Mouse (Mus musculus) heart, embryonic 10.5 days (tissue): ENCODE results near the gene Amph. TPM values are rescaled to one million over a fixed set of nuclear protein-coding genes. Genes with fewer than 3 reads are reported as not detected.
"Not testable (repeated sequence)": the region's sequence is repeated elsewhere in the genome, so short reads cannot be mapped to it uniquely, and the experiment has no call there.

Experiments used
- DNase-seq: peaks from one replicate; pipeline ENCODE4 v3.0.0-alpha.2; 2017; ENCODE audit warnings: low spot score
- H3K27ac ChIP-seq: fragments of 300-500 bp; sonication (generic); 2 replicates; pipeline ENCODE4 v1.5.1; 2016; ENCODE audit warnings: mild to moderate bottlenecking
- H3K27me3 ChIP-seq: fragments of 300-500 bp; sonication (generic); 2 replicates; pipeline ENCODE4 v1.6.1; 2016; ENCODE audit warnings: mild to moderate bottlenecking; ENCODE audit not compliant: poor library complexity, insufficient read depth, severe bottlenecking
- H3K36me3 ChIP-seq: fragments of 300-500 bp; sonication (generic); 2 replicates; pipeline ENCODE4 v1.6.1; 2016; ENCODE audit warnings: mild to moderate bottlenecking, moderate library complexity
- H3K4me1 ChIP-seq: fragments of 300-500 bp; sonication (generic); 2 replicates; pipeline ENCODE4 v1.6.1; 2016; ENCODE audit warnings: mild to moderate bottlenecking
- H3K4me3 ChIP-seq: fragments of 300-500 bp; sonication (generic); 2 replicates; pipeline ENCODE4 v1.5.1; 2016; ENCODE audit warnings: mild to moderate bottlenecking, moderate library complexity
- H3K9me3 ChIP-seq: fragments of 300-500 bp; sonication (generic); 2 replicates; pipeline ENCODE4 v1.6.1; 2016; ENCODE audit warnings: mild to moderate bottlenecking, moderate library complexity
- WGBS: fragments of 180-500 bp; shearing (Covaris S2); methylation state at CpG from one replicate; pipeline ENCODE4 v1.1.7; 2016; 5-methylcytosine and 5-hydroxymethylcytosine counted together
- polyA plus RNA-seq: library from polyadenylated mRNA; unstranded; fragments of >200 nt; fragmentation: Nextera tagmentation; extraction: Ambion mirVana; gene quantifications from 2 replicates; pipeline ENCODE4 v1.2.1, GENCODE M21; 2016

Amph gene
- 2.7 and 5.3 TPM in 2 replicates for polyA plus RNA-seq

GRCm38 (mm10) chr13:18948171-18949028 lies at the start of gene Amph:
Amph (plus strand) TSS chr13:18948205.
- Histone ChIP-seq H3K4me3 (peak within 1 kb of the TSS; percentile 80), H3K4me1 (peaks cover 14% of the 10 kb centered on the region), H3K27ac (peak within 1 kb of the TSS; percentile 69), H3K36me3 (no peaks in the 10 kb centered on the region), H3K9me3 (no peaks in the 10 kb centered on the region), H3K27me3 (0 out of 2 replicates have a peak, but pooled peaks cover 7% of the 10 kb centered on the region)
- under 1% methylated on average over 70 of the region's 70 CpGs for WGBS
- peak; percentile 89 for DNase-seq

DNA sequence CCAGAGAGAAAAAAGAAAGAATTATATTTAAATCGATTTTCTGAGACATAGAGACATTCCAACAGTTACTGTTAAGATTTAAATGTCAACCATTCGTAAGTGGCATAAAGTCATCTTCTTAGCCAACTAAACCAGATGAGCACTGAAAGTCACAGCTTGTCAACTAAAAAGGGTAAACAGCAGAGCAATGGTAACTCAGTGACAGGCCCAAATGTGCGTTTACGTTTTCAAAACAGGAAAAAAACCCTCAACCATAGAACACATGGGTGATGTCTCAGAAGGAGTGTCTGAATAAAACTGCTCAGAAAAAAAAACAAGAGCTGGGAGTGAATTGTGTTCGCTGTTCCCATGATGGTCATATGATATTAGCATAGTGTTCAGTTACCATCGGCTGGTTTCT lies 44.4 kb upstream of the Amph start:
- no peak overlapping the region for H3K27ac ChIP-seq
- WGBS = 86% methylated on average over 6 of the region's 6 CpGs
- DNase-seq = no peak
- H3K36me3 ChIP-seq = no peaks in the 10 kb centered on the region
- H3K27me3 ChIP-seq = no peaks in the 10 kb centered on the region
- H3K4me3 ChIP-seq = no peak overlapping the region
- no peaks in the 10 kb centered on the region for H3K9me3 ChIP-seq
- no peaks in the 10 kb centered on the region for H3K4me1 ChIP-seq

GRCm38 (mm10) chr13:18914774-18915173 lies 33.2 kb upstream of the Amph start:
- no peaks in the 10 kb centered on the region for H3K4me1 ChIP-seq
- no peaks in the 10 kb centered on the region for H3K9me3 ChIP-seq
- no peak for DNase-seq
- no peaks in the 10 kb centered on the region for H3K36me3 ChIP-seq
- 75% methylated on average over 4 of the region's 4 CpGs for WGBS
- H3K27ac ChIP-seq = no peak overlapping the region
- no peak overlapping the region for H3K4me3 ChIP-seq
- no peaks in the 10 kb centered on the region for H3K27me3 ChIP-seq

DNA sequence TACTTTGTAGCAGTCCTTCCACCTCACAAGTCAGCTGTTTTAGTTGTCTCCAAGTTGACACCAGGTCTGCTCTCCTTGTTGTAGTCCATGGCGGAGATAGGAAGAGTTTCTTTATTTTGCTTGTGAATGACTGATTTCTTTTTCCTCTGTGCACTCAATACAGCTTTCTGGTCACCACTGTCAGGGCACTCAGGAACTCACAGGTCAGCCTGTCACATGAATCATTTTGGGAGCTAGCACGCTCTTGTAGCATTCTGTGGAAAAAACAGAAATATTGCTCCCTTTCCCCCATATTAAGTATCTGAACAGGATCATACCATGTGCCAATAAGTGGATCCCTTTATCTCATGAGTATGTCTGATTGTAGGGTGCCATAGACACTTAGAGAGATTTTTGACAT lies 14.8 kb upstream of the Amph start:
- H3K27ac ChIP-seq, H3K4me3 ChIP-seq, H3K4me1 ChIP-seq, H3K9me3 ChIP-seq, H3K36me3 ChIP-seq, DNase-seq, H3K27me3 ChIP-seq: not testable (repeated sequence)
- WGBS = 64% methylated on average over 1 of the region's 2 CpGs

DNA sequence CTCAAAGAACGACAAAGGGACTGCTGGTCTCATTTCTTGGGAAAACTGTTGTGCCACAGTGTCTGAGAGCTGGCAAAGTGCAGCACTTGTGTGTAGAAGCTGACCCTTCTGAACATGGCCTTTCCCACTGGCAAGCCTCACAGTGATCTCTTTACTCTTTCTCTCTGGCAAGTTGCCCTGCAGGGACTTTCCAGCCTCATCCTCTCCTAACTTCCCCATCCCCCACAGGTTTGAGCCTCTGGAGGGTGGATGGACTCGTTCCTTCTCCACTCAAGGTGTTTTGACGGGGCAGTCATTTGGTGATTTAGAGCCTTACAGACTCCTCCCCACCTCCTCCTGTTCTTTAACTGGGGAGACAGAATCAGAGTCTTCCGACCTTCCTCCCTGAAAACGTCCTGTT lies 319 bp upstream of the Amph start:
- Histone ChIP-seq H3K9me3 (no peaks in the 10 kb centered on the region), H3K27ac (no peak overlapping the region), H3K27me3 (0 out of 2 replicates have a peak, but pooled peaks cover 7% of the 10 kb centered on the region), H3K4me1 (peaks cover 14% of the 10 kb centered on the region), H3K4me3 (peak overlapping the region; percentile 80), H3K36me3 (no peaks in the 10 kb centered on the region)
- DNase-seq = no peak
- WGBS = 15% methylated on average over 5 of the region's 5 CpGs

- Histone ChIP-seq H3K4me1 (peaks cover 14% of the 10 kb centered on the region), H3K4me3 (peak overlapping the region; percentile 80), H3K27ac (no peak overlapping the region), H3K27me3 (0 out of 2 replicates have a peak, but pooled peaks cover 7% of the 10 kb centered on the region), H3K9me3 (no peaks in the 10 kb centered on the region), H3K36me3 (no peaks in the 10 kb centered on the region)
- WGBS = 13% methylated on average over 5 of the region's 5 CpGs
- no peak for DNase-seq
These were observed 985 bp downstream of the Amph start for GRCm38 (mm10) chr13:18949029-18949350.

- no peak for DNase-seq
- Histone ChIP-seq H3K27me3 (0 out of 2 replicates have a peak, but pooled peaks cover 7% of the 10 kb centered on the region), H3K27ac (no peak overlapping the region), H3K9me3 (no peaks in the 10 kb centered on the region), H3K4me1 (peaks cover 14% of the 10 kb centered on the region), H3K36me3 (no peaks in the 10 kb centered on the region), H3K4me3 (peak overlapping the region; percentile 80)
- WGBS = 39% methylated on average over 11 of the region's 11 CpGs
These were observed 1.7 kb downstream of the Amph start for GRCm38 (mm10) chr13:18949626-18950200.

- 83% methylated on average over 4 of the region's 4 CpGs for WGBS
- Histone ChIP-seq H3K36me3 (no peaks in the 10 kb centered on the region), H3K4me3 (no peak overlapping the region), H3K27me3 (no peaks in the 10 kb centered on the region), H3K4me1 (peaks cover 9% of the 10 kb centered on the region), H3K27ac (no peak overlapping the region), H3K9me3 (no peaks in the 10 kb centered on the region)
- no peak for DNase-seq
These were observed 5.6 kb downstream of the Amph start for GRCm38 (mm10) chr13:18953575-18953974.

- no peak for DNase-seq
- Histone ChIP-seq H3K4me1 (no peaks in the 10 kb centered on the region), H3K9me3 (no peaks in the 10 kb centered on the region), H3K27ac (no peak overlapping the region), H3K36me3 (no peaks in the 10 kb centered on the region), H3K27me3 (no peaks in the 10 kb centered on the region), H3K4me3 (no peak overlapping the region)
- WGBS = 84% methylated on average over 11 of the region's 11 CpGs
These were observed 8.3 kb downstream of the Amph start for GRCm38 (mm10) chr13:18956065-18956913.

DNA sequence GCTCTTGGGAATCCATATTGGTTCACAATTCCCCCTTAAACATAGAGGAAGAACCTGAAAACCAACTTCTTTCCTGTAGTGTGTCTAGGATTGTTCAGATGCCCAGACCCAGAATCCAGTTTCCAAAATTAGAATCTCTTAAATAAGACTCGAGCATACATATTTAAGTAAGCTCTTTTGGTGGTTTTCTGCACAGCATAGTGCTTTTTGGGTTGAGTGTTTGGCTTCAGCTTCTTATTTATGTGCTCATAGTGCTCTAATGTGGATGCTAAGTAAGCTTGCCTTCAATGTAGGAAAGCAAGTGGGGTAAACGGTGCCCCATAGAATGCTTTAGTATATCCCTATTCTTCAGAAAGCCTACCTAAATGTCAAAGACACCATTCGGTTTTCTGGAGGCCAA lies 9.0 kb downstream of the Amph start:
- no peak for DNase-seq
- 80% methylated on average over 3 of the region's 3 CpGs for WGBS
- no peaks in the 10 kb centered on the region for H3K27me3 ChIP-seq
- no peak overlapping the region for H3K4me3 ChIP-seq
- no peaks in the 10 kb centered on the region for H3K9me3 ChIP-seq
- no peak overlapping the region for H3K27ac ChIP-seq
- H3K4me1 ChIP-seq = no peaks in the 10 kb centered on the region
- H3K36me3 ChIP-seq = no peaks in the 10 kb centered on the region

GRCm38 (mm10) chr13:18972571-18972970 lies 24.6 kb downstream of the Amph start:
- DNase-seq = no peak
- WGBS = 86% methylated on average over 3 of the region's 3 CpGs
- H3K4me3 ChIP-seq = no peak overlapping the region

DNA sequence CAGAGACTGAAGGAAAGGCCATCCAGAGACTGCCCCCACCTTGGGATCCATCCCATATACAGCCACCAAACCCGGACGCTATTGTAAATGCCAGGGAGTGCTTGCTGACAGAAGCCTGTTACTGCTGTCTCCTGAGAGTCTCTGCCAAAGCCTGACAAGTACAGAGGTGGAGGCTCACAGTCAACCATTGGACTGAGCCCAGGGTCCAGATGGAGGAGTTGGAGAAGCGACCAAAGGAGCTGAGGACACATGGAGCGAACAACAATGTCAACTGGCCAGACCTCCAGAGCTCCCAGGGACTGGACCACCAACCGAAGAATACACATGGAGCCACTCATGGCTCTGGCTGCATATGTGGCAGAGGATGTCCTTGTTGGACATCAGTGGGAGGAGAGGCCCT lies 26.3 kb downstream of the Amph start:
- Histone ChIP-seq H3K9me3 (no peaks in the 10 kb centered on the region), H3K36me3 (no peaks in the 10 kb centered on the region), H3K27ac (no peak overlapping the region), H3K27me3 (no peaks in the 10 kb centered on the region), H3K4me1 (no peaks in the 10 kb centered on the region), H3K4me3 (no peak overlapping the region)
- DNase-seq = no peak
- WGBS = 90% methylated on average over 5 of the region's 5 CpGs

More at GRCm38 (mm10) chr13:18972571-18972970, 24.6 kb downstream of the Amph start:
- no peaks in the 10 kb centered on the region for H3K36me3 ChIP-seq
- H3K27me3 ChIP-seq = no peaks in the 10 kb centered on the region
- H3K9me3 ChIP-seq = no peaks in the 10 kb centered on the region
- no peak overlapping the region for H3K27ac ChIP-seq
- H3K4me1 ChIP-seq = no peaks in the 10 kb centered on the region

GRCm38 (mm10) chr13:18987266-18987665 lies 39.3 kb downstream of the Amph start:
- Histone ChIP-seq H3K9me3 (no peaks in the 10 kb centered on the region), H3K27me3 (no peaks in the 10 kb centered on the region), H3K27ac (no peak overlapping the region), H3K4me1 (peaks cover 2% of the 10 kb centered on the region; the same call in 1 of the 2 replicates), H3K36me3 (no peaks in the 10 kb centered on the region), H3K4me3 (no peak overlapping the region)
- 86% methylated on average over 4 of the region's 4 CpGs for WGBS
- no peak for DNase-seq
